Mouse (Mus musculus) liver, embryonic 14.5 days (tissue): ENCODE measurements around the gene Jph3. TPM values are rescaled to one million over a fixed set of nuclear protein-coding genes. Genes with fewer than 3 reads are reported as not detected.

Experiments used
- ATAC-seq: fragments of 200-750 bp; cut with Nextera tagmentation; 2 replicates; pipeline ENCODE4 v1.8.0; 2017; ENCODE audit warnings: moderate number of reproducible peaks, mild to moderate bottlenecking, moderate library complexity; ENCODE audit not compliant: insufficient read depth
- DNase-seq, 3 experiments: peaks; one replicate each; pipeline ENCODE4 v3.0.0-alpha.2; 2012 to 2013; ENCODE audit warnings: low read depth in 3 of 3, low spot score in 3 of 3
- H3K27ac ChIP-seq: fragments of 300-500 bp; sonication (generic); 2 replicates; pipeline ENCODE4 v1.5.1; 2014; ENCODE audit warnings: moderate library complexity, mild to moderate bottlenecking, control low read depth, inconsistent platforms
- H3K27me3 ChIP-seq: fragments of 300-500 bp; sonication (generic); 2 replicates; pipeline ENCODE4 v1.6.1; 2014; ENCODE audit warnings: mild to moderate bottlenecking, low read length, moderate library complexity; ENCODE audit not compliant: control insufficient read depth, insufficient read depth
- H3K36me3 ChIP-seq: fragments of 300-500 bp; sonication (generic); replicated peaks from 2 replicates; pipeline ENCODE4 v1.6.1; 2014; ENCODE audit warnings: low read depth; ENCODE audit not compliant: control insufficient read depth, insufficient read depth
- H3K4me1 ChIP-seq, 2 experiments: fragments of 200-500 bp in 1 of 2; fragments of 300-500 bp in 1 of 2; sonication (generic) in 1 of 2; replicated peaks; 2 replicates each; pipeline ENCODE4 v1.6.1; 2012 to 2014; ENCODE audit warnings: antibody characterized with exemption in 1 of 2, inconsistent platforms in 1 of 2, low read length in 1 of 2; ENCODE audit not compliant: control insufficient read depth in 2 of 2, insufficient read depth in 2 of 2
- H3K4me2 ChIP-seq: fragments of 300-500 bp; sonication (generic); 2 replicates; pipeline ENCODE4 v1.6.1; 2014; ENCODE audit warnings: low read depth, mild to moderate bottlenecking, control low read depth, moderate library complexity
- H3K4me3 ChIP-seq, 2 experiments: fragments of 200-500 bp in 1 of 2; fragments of 300-500 bp in 1 of 2; sonication (generic) in 1 of 2; 2 replicates each; pipeline ENCODE4 v1.5.1; 2012 to 2014; ENCODE audit warnings: low read depth in 2 of 2, low read length in 2 of 2, mild to moderate bottlenecking in 2 of 2, control low read depth in 1 of 2, inconsistent platforms in 1 of 2, moderate library complexity in 1 of 2; ENCODE audit not compliant: insufficient read depth in 1 of 2
- H3K9ac ChIP-seq: fragments of 300-500 bp; sonication (generic); replicated peaks from 2 replicates; pipeline ENCODE4 v1.6.1; 2014; ENCODE audit warnings: mild to moderate bottlenecking, control low read depth, moderate library complexity
- H3K9me3 ChIP-seq: fragments of 300-500 bp; sonication (generic); 2 replicates; pipeline ENCODE4 v1.6.1; 2016; ENCODE audit warnings: low read length, mixed read lengths; ENCODE audit not compliant: control insufficient read depth
- CTCF ChIP-seq: IDR thresholded peaks from 2 replicates; pipeline ENCODE4 v1.5.1; 2016; ENCODE audit warnings: antibody characterized with exemption, low read depth, control low read depth
- EP300 ChIP-seq: IDR thresholded peaks from 2 replicates; pipeline ENCODE4 v1.6.1; 2016; ENCODE audit warnings: antibody characterized with exemption, low read depth
- WGBS: fragments of 180-500 bp; shearing (Covaris S2); extraction: QIAGEN DNeasy Blood & Tissue Kit; methylation state at CpG from one replicate; pipeline ENCODE4 v1.1.7; 2014; ENCODE audit not compliant: insufficient replicate concordance; 5-methylcytosine and 5-hydroxymethylcytosine counted together
- polyA plus RNA-seq, 2 experiments: library from polyadenylated mRNA; depleted of rRNA in 1 of 2; stranded (reverse) in 1 of 2; unstranded in 1 of 2; fragments of >200 nt; fragmentation: Nextera tagmentation in 1 of 2; extraction: Ambion mirVana in 1 of 2; gene quantifications; 2 replicates each; pipeline versions ENCODE4 v1.2.1 to v1.2.3; 2012 to 2014

Gene Jph3
- polyA plus RNA-seq, 2 experiments, result not detected

GRCm38 (mm10) chr8:121698615-121699101 lies 30.8 kb upstream of the Jph3 start:
- TF ChIP-seq CTCF (no peak), EP300 (no peak)
- Histone ChIP-seq H3K4me1 (no peaks in the 10 kb centered on the region), H3K36me3 (no peaks in the 10 kb centered on the region), H3K9ac (no peak overlapping the region), H3K9me3 (no peaks in the 10 kb centered on the region), H3K27me3 (no peaks in the 10 kb centered on the region), H3K4me2 (no peak overlapping the region), H3K4me3 (no peak overlapping the region), H3K27ac (no peak overlapping the region)
- ATAC-seq (no peak), DNase-seq (no peak)
- 6% methylated on average over 9 of the region's 9 CpGs for WGBS

DNA sequence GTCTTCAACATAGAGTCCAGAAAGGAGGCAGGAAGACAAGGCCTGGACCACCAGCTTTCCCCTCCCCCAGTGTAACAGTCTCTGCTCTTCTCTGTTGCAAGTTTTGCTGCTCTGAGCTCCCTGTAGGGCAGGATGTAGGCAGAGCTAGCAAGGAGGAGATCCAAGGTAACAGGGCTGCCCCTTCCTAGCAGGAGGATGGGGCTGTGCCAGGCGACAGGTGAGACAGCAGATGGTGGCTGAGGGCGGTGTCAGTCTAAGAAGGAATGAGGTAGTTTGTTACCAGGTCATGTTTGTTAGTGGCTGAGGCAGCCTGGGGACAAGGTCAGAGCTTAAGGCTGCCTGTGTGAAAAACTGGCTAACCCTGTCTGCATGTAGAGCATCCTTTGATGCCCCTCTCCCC lies 29.5 kb upstream of the Jph3 start:
- no peaks in the 10 kb centered on the region for H3K4me1 ChIP-seq
- no peaks in the 10 kb centered on the region for H3K36me3 ChIP-seq
- TF ChIP-seq EP300, result no peak
- no peak for TF ChIP-seq CTCF
- ATAC-seq, result no peak
- DNase-seq, result no peak
- no peak overlapping the region for H3K4me2 ChIP-seq
- WGBS, result 63% methylated on average over 2 of the region's 2 CpGs
- H3K27me3 ChIP-seq, result no peaks in the 10 kb centered on the region
- H3K9me3 ChIP-seq, result no peaks in the 10 kb centered on the region
- no peak overlapping the region for H3K27ac ChIP-seq
- H3K4me3 ChIP-seq, result no peak overlapping the region
- H3K9ac ChIP-seq, result no peak overlapping the region

GRCm38 (mm10) chr8:121705174-121705573 lies 24.2 kb upstream of the Jph3 start:
- Histone ChIP-seq H3K4me3 (no peak overlapping the region), H3K36me3 (no peaks in the 10 kb centered on the region), H3K9me3 (no peaks in the 10 kb centered on the region), H3K4me1 (no peaks in the 10 kb centered on the region), H3K27me3 (no peaks in the 10 kb centered on the region), H3K27ac (no peak overlapping the region), H3K9ac (no peak overlapping the region), H3K4me2 (no peak overlapping the region)
- WGBS, result 40% methylated on average over 3 of the region's 3 CpGs
- ATAC-seq (no peak), DNase-seq (no peak)
- no peak for TF ChIP-seq CTCF
- TF ChIP-seq EP300, result no peak

GRCm38 (mm10) chr8:121706956-121707355 lies 22.5 kb upstream of the Jph3 start:
- H3K4me1 ChIP-seq, result no peaks in the 10 kb centered on the region
- DNase-seq (no peak), ATAC-seq (no peak)
- 57% methylated on average over 11 of the region's 11 CpGs for WGBS
- H3K9me3 ChIP-seq, result no peaks in the 10 kb centered on the region
- no peaks in the 10 kb centered on the region for H3K27me3 ChIP-seq
- no peak overlapping the region for H3K4me3 ChIP-seq
- no peak for TF ChIP-seq EP300
- no peak for TF ChIP-seq CTCF
- H3K36me3 ChIP-seq, result no peaks in the 10 kb centered on the region
- no peak overlapping the region for H3K27ac ChIP-seq
- no peak overlapping the region for H3K4me2 ChIP-seq
- H3K9ac ChIP-seq, result no peak overlapping the region

- Histone ChIP-seq H3K27ac (no peak overlapping the region), H3K4me2 (no peak overlapping the region), H3K27me3 (no peaks in the 10 kb centered on the region), H3K9ac (no peak overlapping the region), H3K4me1 (no peaks in the 10 kb centered on the region), H3K4me3 (no peak overlapping the region), H3K36me3 (no peaks in the 10 kb centered on the region), H3K9me3 (no peaks in the 10 kb centered on the region)
- TF ChIP-seq EP300, result no peak
- TF ChIP-seq CTCF, result no peak
- ATAC-seq (no peak), DNase-seq (no peak)
- 40% methylated on average over 6 of the region's 6 CpGs for WGBS
Observed at GRCm38 (mm10) chr8:121708406-121708805, 21.0 kb upstream of the Jph3 start.
